Mouse (Mus musculus): ENCODE measurements around the gene Mrpl19. TPM values are rescaled to one million over a fixed set of nuclear protein-coding genes. Genes with fewer than 3 reads are reported as not detected.

The Mrpl19 gene
- polyA plus RNA-seq (2014; fragmentation: Nextera tagmentation; extraction: Ambion mirVana): 63.0 and 64.2 TPM in 2 replicates

DNA sequence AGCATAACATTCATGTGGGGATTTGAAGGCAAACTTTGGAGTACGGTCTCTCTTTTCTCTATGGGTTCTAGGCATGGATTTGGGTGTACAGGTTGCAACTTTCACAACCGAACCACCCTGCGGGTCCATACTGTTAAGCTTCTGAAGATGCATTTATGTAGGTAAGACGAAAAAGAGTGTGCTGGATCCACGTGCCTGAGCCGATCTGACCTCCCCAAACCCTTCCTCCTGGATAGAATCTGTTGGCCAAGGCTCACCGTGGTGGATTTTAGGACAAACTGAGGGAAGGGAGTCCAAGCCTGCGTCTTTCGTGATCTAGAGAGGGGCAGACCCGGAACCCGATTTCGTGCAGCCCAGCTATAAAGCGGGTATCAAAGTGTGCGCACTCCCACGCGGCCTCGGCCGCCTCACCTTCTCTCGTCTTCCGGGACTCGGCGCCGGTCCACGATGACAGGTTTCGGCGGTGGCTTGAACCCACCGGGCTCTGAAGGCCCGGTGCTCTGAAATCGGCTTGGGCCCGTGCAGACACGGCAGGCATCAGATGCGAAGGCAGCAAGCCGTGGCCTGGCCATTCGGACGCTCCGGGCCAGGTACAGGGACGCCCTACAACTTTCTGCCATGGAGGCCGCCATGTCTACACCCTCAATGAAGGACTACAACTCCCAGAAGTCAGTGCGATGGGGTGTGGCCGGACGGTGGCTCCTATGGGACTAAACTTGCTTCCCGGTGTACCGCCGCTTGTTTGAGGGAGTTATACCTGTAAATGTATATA lies at the start of gene Mrpl19:
Gene Mrpl19, minus strand, starts transcription at position 663 of the 772 bp plus-strand sequence.
- H3K9ac ChIP-seq (ENCODE audit: low read length): peak within 1 kb of the TSS; percentile 81
- no peaks in the 10 kb centered on the region for H3K9me3 ChIP-seq (ENCODE audit: control insufficient read depth, low read length)
- H3K4me3 ChIP-seq (ENCODE audit: low read depth, low read length): peak within 1 kb of the TSS; percentile 86
- H3K36me3 ChIP-seq (ENCODE audit: control insufficient read depth, insufficient read depth, low read length): peaks cover 10% of the 10 kb centered on the region; the same call in 1 of the 2 replicates
- ATAC-seq (ENCODE audit: low FRiP score) (peak; percentile 97), DNase-seq (ENCODE audit: low spot score, missing footprints) (peak; percentile 99)
- peaks cover 5% of the 10 kb centered on the region for H3K4me1 ChIP-seq (ENCODE audit: control insufficient read depth, insufficient read depth, low read length)
- WGBS: under 1% methylated on average over 44 of the region's 44 CpGs
- peak within 1 kb of the TSS; percentile 66 for H3K4me2 ChIP-seq
- H3K27ac ChIP-seq (ENCODE audit: low read depth, low read length): no peak within 1 kb of the TSS
- H3K27me3 ChIP-seq (ENCODE audit: control insufficient read depth, insufficient read depth, low read length): no peaks in the 10 kb centered on the region; the same call in none of the 2 replicates

DNA sequence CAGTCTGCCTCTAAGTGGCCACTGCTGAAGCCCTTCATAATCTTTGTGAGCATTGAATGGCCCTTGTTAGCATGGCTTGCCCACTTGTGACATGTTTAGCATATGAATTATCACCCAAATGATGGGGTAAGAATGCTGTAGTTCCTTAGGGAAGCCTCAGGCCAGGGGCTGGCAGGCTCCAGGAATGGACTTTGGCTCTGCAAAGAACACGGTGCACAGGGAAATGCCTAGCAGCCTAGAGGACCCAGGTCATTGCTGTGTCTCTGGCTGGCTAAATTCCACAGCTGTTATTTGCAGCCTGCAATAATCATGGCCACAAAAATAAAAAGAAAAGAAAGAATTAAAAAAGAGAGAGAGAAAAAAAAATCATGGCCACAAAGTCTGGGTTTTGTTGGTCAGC lies 46.6 kb upstream of the Mrpl19 start:
- 67% methylated on average over 1 of the region's 1 CpGs for WGBS
- Histone ChIP-seq H3K27me3 (ENCODE audit: control insufficient read depth, insufficient read depth, low read length) (no peaks in the 10 kb centered on the region), H3K9ac (ENCODE audit: low read length) (no peak overlapping the region), H3K4me1 (ENCODE audit: control insufficient read depth, insufficient read depth, low read length) (no peaks in the 10 kb centered on the region), H3K27ac (ENCODE audit: low read depth, low read length) (no peak overlapping the region), H3K9me3 (ENCODE audit: control insufficient read depth, low read length) (no peaks in the 10 kb centered on the region), H3K4me3 (ENCODE audit: low read depth, low read length) (no peak overlapping the region), H3K36me3 (ENCODE audit: control insufficient read depth, insufficient read depth, low read length) (no peaks in the 10 kb centered on the region), H3K4me2 (no peak overlapping the region)
- ATAC-seq (ENCODE audit: low FRiP score) (no peak), DNase-seq (ENCODE audit: low spot score, missing footprints) (no peak)

DNA sequence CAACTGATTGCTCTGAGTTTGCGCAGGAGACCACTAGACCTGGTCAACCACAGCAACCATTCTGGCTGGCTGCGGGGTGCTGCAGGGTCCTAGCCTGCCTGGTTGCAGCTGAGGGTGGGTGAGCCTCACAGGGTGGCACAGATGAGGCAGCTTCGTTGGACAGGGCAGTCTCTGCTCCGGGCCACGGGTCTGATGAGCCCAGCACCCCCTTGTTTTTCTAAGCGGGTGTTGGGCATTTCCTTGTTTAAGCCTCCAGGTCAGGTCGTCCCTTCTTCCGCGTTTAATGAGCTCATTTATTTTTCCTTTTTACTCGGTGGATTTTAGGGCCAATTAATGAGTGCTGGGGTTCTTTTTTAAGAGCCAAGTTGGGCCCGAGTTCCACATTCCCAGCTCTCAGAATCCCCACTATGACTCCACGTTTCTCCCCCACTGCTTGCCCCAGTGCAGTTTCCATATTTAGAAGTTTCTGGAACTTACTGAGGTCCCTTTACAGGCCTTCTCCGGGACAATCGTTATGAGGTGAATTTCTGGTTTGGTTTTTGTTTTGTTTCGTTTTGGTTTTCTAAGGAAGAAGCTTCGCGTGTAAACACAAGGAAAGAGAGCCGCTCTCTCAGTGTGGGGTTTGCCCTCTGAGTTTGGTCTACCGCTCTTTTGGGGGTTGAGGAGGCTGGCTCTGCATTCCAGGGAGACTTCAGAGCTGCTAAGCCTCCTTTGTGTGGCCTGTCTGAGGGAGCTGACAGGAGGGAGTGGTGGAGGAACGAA lies 24.5 kb upstream of the Mrpl19 start:
- Histone ChIP-seq H3K27ac (ENCODE audit: low read depth, low read length) (no peak overlapping the region), H3K4me3 (ENCODE audit: low read depth, low read length) (no peak overlapping the region), H3K27me3 (ENCODE audit: control insufficient read depth, insufficient read depth, low read length) (0 out of 2 replicates have a peak, but pooled peaks cover 2% of the 10 kb centered on the region), H3K4me1 (ENCODE audit: control insufficient read depth, insufficient read depth, low read length) (no peaks in the 10 kb centered on the region), H3K9me3 (ENCODE audit: control insufficient read depth, low read length) (no peaks in the 10 kb centered on the region), H3K4me2 (no peak overlapping the region), H3K9ac (ENCODE audit: low read length) (no peak overlapping the region), H3K36me3 (ENCODE audit: control insufficient read depth, insufficient read depth, low read length) (no peaks in the 10 kb centered on the region)
- DNase-seq (ENCODE audit: low spot score, missing footprints): peak; percentile 91
- 46% methylated on average over 20 of the region's 20 CpGs for WGBS
- no peak for ATAC-seq (ENCODE audit: low FRiP score)

DNA sequence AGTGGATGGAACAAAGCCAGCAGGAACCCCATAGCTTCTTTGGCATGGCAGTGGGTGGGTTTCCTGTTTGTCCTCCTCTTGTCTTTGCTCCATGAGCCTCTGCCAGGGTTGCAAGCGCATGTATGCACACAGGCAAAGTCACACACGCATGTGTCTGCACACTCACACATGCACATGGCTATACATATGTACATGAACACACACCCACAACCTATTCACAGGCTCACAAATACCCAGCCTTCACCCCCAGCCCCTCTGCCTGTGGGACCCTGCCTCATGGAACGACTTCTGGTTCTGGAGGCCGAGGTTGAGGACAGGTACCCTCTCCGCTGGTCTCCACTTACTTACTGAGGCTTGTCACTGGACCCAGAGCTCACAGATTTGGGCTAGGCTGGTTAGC lies 22.6 kb upstream of the Mrpl19 start:
- ATAC-seq (ENCODE audit: low FRiP score) (no peak), DNase-seq (ENCODE audit: low spot score, missing footprints) (no peak)
- WGBS: 92% methylated on average over 5 of the region's 5 CpGs
- H3K36me3 ChIP-seq (ENCODE audit: control insufficient read depth, insufficient read depth, low read length): no peaks in the 10 kb centered on the region
- no peak overlapping the region for H3K9ac ChIP-seq (ENCODE audit: low read length)
- H3K4me1 ChIP-seq (ENCODE audit: control insufficient read depth, insufficient read depth, low read length): no peaks in the 10 kb centered on the region
- no peak overlapping the region for H3K4me2 ChIP-seq
- H3K27ac ChIP-seq (ENCODE audit: low read depth, low read length): no peak overlapping the region
- H3K9me3 ChIP-seq (ENCODE audit: control insufficient read depth, low read length): no peaks in the 10 kb centered on the region
- H3K4me3 ChIP-seq (ENCODE audit: low read depth, low read length): no peak overlapping the region
- 0 out of 2 replicates have a peak, but pooled peaks cover 2% of the 10 kb centered on the region for H3K27me3 ChIP-seq (ENCODE audit: control insufficient read depth, insufficient read depth, low read length)

DNA sequence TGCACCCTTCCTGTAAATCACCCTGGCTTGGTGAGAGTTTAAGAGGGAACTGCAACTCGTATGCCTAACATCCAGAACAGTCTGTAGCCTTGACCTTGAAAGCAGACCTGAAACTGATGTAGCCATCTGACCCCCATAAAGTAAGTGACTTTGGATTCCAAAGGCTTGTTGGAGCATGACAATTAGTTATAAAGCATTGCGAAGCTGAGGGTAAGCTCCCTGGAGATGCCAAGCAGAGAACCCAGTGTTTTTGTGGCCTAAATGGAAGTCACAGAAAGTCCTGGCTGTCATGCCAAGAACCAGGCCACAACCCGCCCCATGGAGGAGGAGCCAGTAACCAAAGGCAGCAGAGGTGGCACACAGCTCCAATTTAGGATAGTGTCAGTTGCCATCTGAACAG lies 21.8 kb upstream of the Mrpl19 start:
- Histone ChIP-seq H3K4me2 (no peak overlapping the region), H3K4me1 (ENCODE audit: control insufficient read depth, insufficient read depth, low read length) (no peaks in the 10 kb centered on the region), H3K27ac (ENCODE audit: low read depth, low read length) (no peak overlapping the region), H3K4me3 (ENCODE audit: low read depth, low read length) (no peak overlapping the region), H3K9me3 (ENCODE audit: control insufficient read depth, low read length) (no peaks in the 10 kb centered on the region), H3K9ac (ENCODE audit: low read length) (no peak overlapping the region), H3K36me3 (ENCODE audit: control insufficient read depth, insufficient read depth, low read length) (no peaks in the 10 kb centered on the region), H3K27me3 (ENCODE audit: control insufficient read depth, insufficient read depth, low read length) (0 out of 2 replicates have a peak, but pooled peaks cover 2% of the 10 kb centered on the region)
- ATAC-seq (ENCODE audit: low FRiP score) (no peak), DNase-seq (ENCODE audit: low spot score, missing footprints) (no peak)
- WGBS: 68% methylated on average over 3 of the region's 3 CpGs

DNA sequence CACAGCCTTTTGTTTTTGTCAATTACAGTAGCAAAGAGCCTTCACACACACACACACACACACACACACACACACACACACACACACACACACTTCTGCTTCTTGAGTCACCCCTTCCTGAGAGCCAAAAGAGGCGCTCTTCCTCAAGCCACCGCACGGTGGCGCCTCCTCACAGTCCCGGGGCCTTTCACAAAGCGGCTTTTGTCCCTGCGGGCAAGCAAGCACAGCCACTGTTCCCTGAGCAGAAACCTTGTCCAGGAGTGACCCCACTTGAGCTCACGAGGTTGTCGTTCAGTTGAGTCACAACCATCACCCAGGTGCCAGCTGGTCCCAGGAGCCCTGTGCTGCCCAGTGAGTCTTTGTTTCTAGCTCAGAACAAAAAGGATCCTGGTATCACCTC lies 21.3 kb upstream of the Mrpl19 start:
- Histone ChIP-seq H3K4me2 (no peak overlapping the region), H3K9me3 (ENCODE audit: control insufficient read depth, low read length) (no peaks in the 10 kb centered on the region), H3K27me3 (ENCODE audit: control insufficient read depth, insufficient read depth, low read length) (0 out of 2 replicates have a peak, but pooled peaks cover 2% of the 10 kb centered on the region), H3K36me3 (ENCODE audit: control insufficient read depth, insufficient read depth, low read length) (no peaks in the 10 kb centered on the region), H3K4me3 (ENCODE audit: low read depth, low read length) (no peak overlapping the region), H3K27ac (ENCODE audit: low read depth, low read length) (no peak overlapping the region), H3K4me1 (ENCODE audit: control insufficient read depth, insufficient read depth, low read length) (no peaks in the 10 kb centered on the region), H3K9ac (ENCODE audit: low read length) (no peak overlapping the region)
- DNase-seq (ENCODE audit: low spot score, missing footprints) (peak; percentile 95), ATAC-seq (ENCODE audit: low FRiP score) (peak; percentile 71)
- WGBS: under 1% methylated on average over 9 of the region's 9 CpGs

DNA sequence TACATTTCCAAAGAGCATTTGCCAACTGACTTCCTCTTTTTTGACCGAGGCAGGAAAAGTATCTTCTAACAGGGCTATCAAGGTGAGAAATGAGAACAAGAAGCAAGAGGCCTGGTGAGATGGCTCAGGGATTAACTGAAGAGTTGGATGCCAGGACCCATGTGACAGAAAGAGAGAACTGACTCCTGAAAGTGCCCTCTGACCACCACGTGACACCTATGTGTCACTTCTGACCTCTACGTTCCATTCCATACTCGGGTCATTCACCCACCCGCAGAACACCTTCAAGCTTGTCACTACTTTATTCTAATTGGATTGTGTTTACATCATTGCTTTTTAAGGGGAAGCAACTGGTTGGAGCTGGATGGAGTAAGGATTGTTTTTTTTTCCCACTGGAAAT lies 20.8 kb upstream of the Mrpl19 start:
- H3K9me3 ChIP-seq (ENCODE audit: control insufficient read depth, low read length): no peaks in the 10 kb centered on the region
- H3K27ac ChIP-seq (ENCODE audit: low read depth, low read length): no peak overlapping the region
- no peak overlapping the region for H3K4me3 ChIP-seq (ENCODE audit: low read depth, low read length)
- 53% methylated on average over 5 of the region's 5 CpGs for WGBS
- no peak overlapping the region for H3K9ac ChIP-seq (ENCODE audit: low read length)
- H3K36me3 ChIP-seq (ENCODE audit: control insufficient read depth, insufficient read depth, low read length): no peaks in the 10 kb centered on the region
- DNase-seq (ENCODE audit: low spot score, missing footprints) (peak; percentile 75), ATAC-seq (ENCODE audit: low FRiP score) (0 out of 2 replicates have a peak, but pooled peaks have one; percentile 18)
- H3K27me3 ChIP-seq (ENCODE audit: control insufficient read depth, insufficient read depth, low read length): 0 out of 2 replicates have a peak, but pooled peaks cover 2% of the 10 kb centered on the region
- no peaks in the 10 kb centered on the region for H3K4me1 ChIP-seq (ENCODE audit: control insufficient read depth, insufficient read depth, low read length)
- H3K4me2 ChIP-seq: no peak overlapping the region

DNA sequence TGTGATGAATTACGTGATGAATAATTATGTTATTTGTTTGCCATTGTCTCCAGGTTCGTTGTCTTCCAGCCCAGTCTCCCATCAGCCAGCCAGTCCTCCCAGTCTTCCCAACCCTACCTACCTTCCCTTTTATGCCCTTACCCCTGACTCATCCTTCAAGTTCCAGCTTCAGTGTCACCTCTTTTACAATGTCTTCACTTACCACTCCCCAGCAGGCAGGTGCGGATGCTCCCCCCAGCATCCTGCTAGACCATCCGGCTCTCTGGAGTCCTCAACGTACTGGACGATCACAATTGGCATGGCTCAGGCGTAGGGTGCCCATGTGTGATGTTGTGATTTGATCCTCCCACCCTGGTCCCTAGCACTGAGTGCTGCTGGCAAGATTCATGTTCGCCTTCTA lies 20.4 kb upstream of the Mrpl19 start:
- H3K36me3 ChIP-seq (ENCODE audit: control insufficient read depth, insufficient read depth, low read length): no peaks in the 10 kb centered on the region
- WGBS: 89% methylated on average over 8 of the region's 8 CpGs
- no peak overlapping the region for H3K9ac ChIP-seq (ENCODE audit: low read length)
- no peak overlapping the region for H3K27ac ChIP-seq (ENCODE audit: low read depth, low read length)
- no peak for ATAC-seq (ENCODE audit: low FRiP score)
- H3K4me1 ChIP-seq (ENCODE audit: control insufficient read depth, insufficient read depth, low read length): no peaks in the 10 kb centered on the region
- H3K4me3 ChIP-seq (ENCODE audit: low read depth, low read length): no peak overlapping the region
- H3K27me3 ChIP-seq (ENCODE audit: control insufficient read depth, insufficient read depth, low read length): 0 out of 2 replicates have a peak, but pooled peaks cover 2% of the 10 kb centered on the region
- peak; percentile 65 for DNase-seq (ENCODE audit: low spot score, missing footprints)
- H3K4me2 ChIP-seq: no peak overlapping the region
- H3K9me3 ChIP-seq (ENCODE audit: control insufficient read depth, low read length): no peaks in the 10 kb centered on the region

DNA sequence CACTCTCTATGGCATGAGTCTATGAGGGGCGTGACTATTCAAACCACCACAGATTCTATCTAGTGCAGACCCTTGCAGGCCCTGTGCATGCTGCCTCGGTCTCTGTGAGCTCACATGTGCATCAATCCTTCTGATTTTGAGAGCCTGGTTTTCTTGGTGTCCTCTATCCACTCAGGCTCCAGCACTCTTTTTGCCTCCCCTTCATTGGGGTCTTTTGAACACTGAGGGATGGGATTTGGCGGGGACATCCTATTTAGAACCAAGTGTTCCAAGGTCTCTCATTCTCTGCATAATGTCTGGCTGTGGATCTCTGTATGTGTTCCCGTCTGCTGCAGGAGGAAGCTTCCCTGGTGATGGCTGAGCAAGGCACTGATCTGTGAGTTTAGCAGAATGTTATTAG lies 13.5 kb upstream of the Mrpl19 start:
- 90% methylated on average over 4 of the region's 4 CpGs for WGBS
- Histone ChIP-seq H3K4me3 (ENCODE audit: low read depth, low read length) (no peak overlapping the region), H3K27me3 (ENCODE audit: control insufficient read depth, insufficient read depth, low read length) (no peaks in the 10 kb centered on the region), H3K36me3 (ENCODE audit: control insufficient read depth, insufficient read depth, low read length) (no peaks in the 10 kb centered on the region), H3K4me1 (ENCODE audit: control insufficient read depth, insufficient read depth, low read length) (no peaks in the 10 kb centered on the region), H3K27ac (ENCODE audit: low read depth, low read length) (no peak overlapping the region), H3K4me2 (no peak overlapping the region), H3K9me3 (ENCODE audit: control insufficient read depth, low read length) (no peaks in the 10 kb centered on the region), H3K9ac (ENCODE audit: low read length) (no peak overlapping the region)
- peak; percentile 54 for DNase-seq (ENCODE audit: low spot score, missing footprints)
- ATAC-seq (ENCODE audit: low FRiP score): no peak

All from midbrain, embryonic 11.5 days (tissue).